Mouse (Mus musculus) gonadal fat pad, adult 2 months (tissue): Measurements from ENCODE around the gene Fam83f. TPM values are rescaled to one million over a fixed set of nuclear protein-coding genes. Genes with fewer than 3 reads are reported as not detected.
"Not testable (repeated sequence)": the region's sequence is repeated elsewhere in the genome, so short reads cannot be mapped to it uniquely, and the experiment has no call there.

Experiments used
- DNase-seq: peaks from one replicate; pipeline ENCODE4 v3.0.0-alpha.2; 2012; ENCODE audit warnings: low read depth
- polyA plus RNA-seq: library from polyadenylated mRNA; depleted of rRNA; stranded (reverse); fragments of >200 nt; gene quantifications from 2 replicates; pipeline ENCODE4 v1.2.3, GENCODE M21; 2012

Fam83f gene
- polyA plus RNA-seq, 1 experiment: 5.3 TPM

- no peak for DNase-seq
Observed at GRCm38 (mm10) chr15:80705828-80706549, 34.3 kb downstream of the Fam83f start.

DNA sequence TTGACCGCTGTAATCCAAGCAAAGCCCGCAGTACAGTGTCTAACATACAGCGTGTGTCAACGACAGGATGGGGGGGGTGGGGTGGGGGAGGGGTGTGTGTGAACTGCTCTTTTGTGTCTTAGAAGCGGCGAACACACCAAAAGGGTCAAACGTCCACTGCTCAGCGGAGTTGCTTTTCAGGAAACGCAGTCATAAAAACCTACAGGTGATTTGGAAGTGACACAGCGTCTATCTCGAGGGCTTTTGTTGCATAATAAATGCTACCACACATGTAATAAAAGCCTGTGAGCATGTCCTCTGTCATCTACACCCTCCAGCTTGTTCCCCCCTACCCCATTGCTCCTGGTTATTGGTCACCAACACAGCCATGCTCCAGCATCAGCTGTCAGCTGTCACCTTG, 34.9 kb downstream of the Fam83f start:
- no peak for DNase-seq

GRCm38 (mm10) chr15:80707088-80707487, 35.4 kb downstream of the Fam83f start:
- no peak for DNase-seq

DNA sequence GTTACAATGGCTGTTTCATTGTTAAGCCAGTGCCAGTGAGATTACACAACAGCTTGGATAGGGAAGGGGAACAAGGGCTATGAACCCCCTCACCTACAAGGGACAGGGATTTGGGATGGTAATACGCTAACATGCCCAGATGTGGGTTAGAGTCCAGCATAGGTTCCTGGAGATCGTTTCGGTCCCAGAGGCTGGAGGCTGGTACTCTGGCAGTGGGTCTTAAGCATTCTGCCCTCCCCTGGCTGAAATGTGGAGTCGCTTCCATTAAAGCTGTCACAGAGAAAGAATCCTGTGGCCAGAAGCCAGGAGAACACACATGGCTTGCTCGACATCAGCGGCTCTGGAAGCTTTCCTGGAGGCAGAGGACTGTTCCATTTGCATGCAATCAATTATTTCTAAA, 37.9 kb downstream of the Fam83f start:
- peak; percentile 77 for DNase-seq

- no peak for DNase-seq
Observed at GRCm38 (mm10) chr15:80710257-80710607, 38.6 kb downstream of the Fam83f start.

GRCm38 (mm10) chr15:80710608-80711363, 39.1 kb downstream of the Fam83f start, which contains the start of gene Tnrc6b:
Gene Tnrc6b (plus strand): TSS chr15:80711313.
- peak; percentile 80 for DNase-seq

DNA sequence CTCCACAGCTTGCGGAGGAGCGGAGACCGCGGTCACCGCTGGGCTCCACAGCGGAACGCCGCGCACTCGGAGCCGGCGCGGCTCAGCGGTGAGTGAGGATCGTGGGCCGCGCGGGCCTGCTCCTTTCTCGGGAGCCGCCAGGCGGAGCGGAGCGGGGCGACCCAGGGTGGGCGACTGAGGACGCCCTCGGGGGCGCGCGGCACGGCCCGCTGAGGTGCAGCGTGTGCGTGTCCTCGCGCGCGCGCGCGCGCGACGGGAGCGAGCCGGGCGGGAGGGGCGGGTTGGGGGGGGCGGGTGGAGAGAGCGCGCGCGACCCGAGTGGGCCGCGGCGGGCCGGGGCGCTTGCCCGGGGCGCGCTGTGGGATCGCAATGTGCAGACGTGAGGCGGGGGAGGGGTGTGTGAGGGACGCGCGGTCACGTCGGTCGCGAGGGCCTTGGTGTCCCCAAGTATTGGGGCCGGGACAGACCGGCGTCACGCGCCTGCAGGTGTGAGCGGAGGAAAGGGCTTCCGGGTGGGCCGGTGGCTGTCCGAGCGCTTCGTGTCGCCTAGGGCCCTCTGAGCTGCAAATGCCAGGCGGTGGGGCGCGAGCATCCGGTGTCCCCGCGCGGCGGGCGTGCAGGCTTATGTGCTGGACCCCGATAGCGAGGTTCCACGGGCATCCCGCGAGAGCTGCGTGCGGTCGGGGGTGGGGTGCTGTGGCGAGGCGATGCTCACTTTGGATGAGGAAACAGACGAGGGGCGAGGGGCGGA, 39.9 kb downstream of the Fam83f start:
- no peak for DNase-seq

DNA sequence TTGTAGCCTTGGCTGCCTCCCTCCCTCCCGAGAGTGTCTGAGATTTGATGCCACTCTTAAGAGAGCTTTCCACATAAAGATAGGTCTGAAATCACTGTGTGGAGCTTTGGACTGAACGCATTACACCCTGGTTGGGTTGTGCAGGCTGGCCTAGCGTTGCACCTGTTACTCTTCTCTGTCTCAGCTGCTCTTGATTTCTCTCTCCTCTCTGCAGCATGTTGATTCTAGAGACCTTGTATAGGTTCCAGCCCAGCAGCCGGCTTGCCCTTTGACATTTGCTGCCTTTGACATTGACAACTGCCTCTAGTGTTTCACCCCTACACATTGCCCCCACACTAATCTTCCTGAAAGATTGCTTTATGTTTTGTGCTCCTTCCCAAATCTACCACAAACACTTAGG, 42.7 kb downstream of the Fam83f start:
- DNase-seq: no peak

- DNase-seq: no peak
Observed at GRCm38 (mm10) chr15:80716631-80717135, 45.0 kb downstream of the Fam83f start.

DNA sequence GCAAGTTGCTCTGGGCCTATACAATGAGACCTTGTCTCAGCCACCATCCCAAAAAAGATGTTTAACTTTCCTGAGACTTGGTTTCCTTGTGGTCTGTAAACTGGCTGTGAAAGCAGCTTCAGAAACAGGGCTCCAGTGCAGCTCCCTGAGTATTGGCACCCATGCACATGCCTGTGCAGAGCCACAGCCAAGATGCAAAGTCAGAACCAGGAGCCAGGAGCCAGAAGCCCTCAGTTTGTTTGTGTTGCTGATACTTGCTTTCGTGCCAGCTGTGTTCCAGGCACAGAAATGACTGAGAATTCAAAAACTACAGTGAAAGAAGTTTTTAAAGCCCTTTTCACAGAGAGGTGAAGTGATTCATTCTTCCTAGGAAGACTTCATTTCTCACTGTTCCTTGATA, 45.8 kb downstream of the Fam83f start:
- no peak for DNase-seq

GRCm38 (mm10) chr15:80720249-80720648, 48.6 kb downstream of the Fam83f start:
- DNase-seq: no peak

GRCm38 (mm10) chr15:80721861-80722260, 50.2 kb downstream of the Fam83f start:
- no peak for DNase-seq

DNA sequence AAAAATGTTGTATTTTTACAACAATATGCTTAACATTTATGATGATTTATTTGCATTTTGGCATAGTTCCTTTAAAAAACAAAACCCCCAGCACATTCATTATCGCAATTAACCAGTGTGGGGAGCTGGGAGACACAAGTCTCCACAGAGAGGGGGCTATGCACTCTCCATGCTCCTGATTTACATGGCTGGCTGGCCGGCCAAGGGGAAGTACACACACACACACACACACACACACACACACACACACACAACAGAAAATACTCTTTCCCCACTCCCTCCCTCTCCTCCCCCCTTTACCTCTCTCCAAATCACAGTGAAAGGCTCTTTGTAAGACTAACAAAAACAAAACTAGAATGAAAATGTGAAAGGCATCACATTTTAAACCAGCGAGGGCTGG, 50.7 kb downstream of the Fam83f start:
- DNase-seq: no peak

GRCm38 (mm10) chr15:80729477-80729876, 57.8 kb downstream of the Fam83f start:
- no peak for DNase-seq

GRCm38 (mm10) chr15:80731043-80731442, 59.4 kb downstream of the Fam83f start:
- DNase-seq: no peak

DNA sequence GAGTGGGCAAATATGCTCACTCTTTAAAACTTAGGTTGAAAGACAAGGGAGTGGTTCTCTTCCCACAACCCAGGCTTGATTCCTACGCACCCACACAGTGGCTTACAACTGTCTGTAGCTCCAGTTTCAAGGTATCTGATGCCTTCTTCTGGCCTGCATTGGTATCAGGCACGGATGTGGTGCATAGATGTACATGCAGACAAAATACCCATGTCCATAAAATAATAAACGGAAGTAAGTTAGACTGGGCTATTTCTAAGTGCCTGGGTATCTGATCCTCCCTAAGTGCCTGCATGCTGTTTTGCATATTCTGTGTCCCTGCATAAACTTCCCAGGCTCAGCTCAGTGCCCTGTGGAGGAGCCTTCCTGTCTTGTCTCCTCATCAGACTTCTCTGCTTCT, 59.9 kb downstream of the Fam83f start:
- DNase-seq: no peak

- no peak for DNase-seq
Observed at GRCm38 (mm10) chr15:80732266-80733030, 60.8 kb downstream of the Fam83f start.

DNA sequence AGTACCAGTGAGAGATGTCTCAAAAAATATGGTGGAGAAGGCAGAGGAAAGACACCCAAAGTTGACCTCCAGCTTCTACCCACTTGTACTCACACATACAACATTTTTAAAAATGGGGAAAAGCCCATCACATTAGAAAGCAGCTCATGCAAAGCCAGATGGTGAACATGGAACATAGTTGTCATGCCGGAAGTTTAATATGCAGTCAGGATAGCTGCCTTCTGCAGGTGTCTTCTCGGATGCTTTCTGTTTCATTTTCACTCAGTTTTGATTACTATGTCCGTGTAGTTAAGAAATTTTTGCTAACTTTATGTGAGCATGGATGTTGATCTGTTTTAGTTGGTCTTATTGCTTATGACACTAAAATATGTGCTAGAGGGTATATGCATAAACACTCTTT, 63.7 kb downstream of the Fam83f start:
- DNase-seq: no peak

- not testable (repeated sequence) for DNase-seq
Observed at GRCm38 (mm10) chr15:80735708-80736107, 64.1 kb downstream of the Fam83f start.

- no peak for DNase-seq
Observed at GRCm38 (mm10) chr15:80736553-80736952, 64.9 kb downstream of the Fam83f start.

GRCm38 (mm10) chr15:80738244-80738643, 66.6 kb downstream of the Fam83f start:
- no peak for DNase-seq

GRCm38 (mm10) chr15:80739972-80740371, 68.3 kb downstream of the Fam83f start:
- no peak for DNase-seq
